Mouse (Mus musculus) left cerebral cortex, adult 2 months (tissue): Measurements from ENCODE around the gene Ddx23. TPM values are rescaled to one million over a fixed set of nuclear protein-coding genes. Genes with fewer than 3 reads are reported as not detected.

Experiments used
- DNase-seq, 2 experiments: peaks; one replicate each; pipeline ENCODE4 v3.0.0; 2021 to 2022; ENCODE audit warnings: low spot score in 2 of 2, mixed read lengths in 1 of 2; ENCODE audit errors: extremely low spot score in 1 of 2
- H3K27ac ChIP-seq: fragments of 200-600 bp; 2 replicates; pipeline ENCODE4 v1.8.1; 2022
- H3K4me3 ChIP-seq: fragments of 200-600 bp; 2 replicates; pipeline ENCODE4 v1.8.1; 2022
- CTCF ChIP-seq: fragments of 200-600 bp; IDR thresholded peaks from 2 replicates; pipeline ENCODE4 v1.8.1; 2022; ENCODE audit warnings: antibody characterized with exemption, mild to moderate bottlenecking, moderate library complexity
- intact Hi-C: fragments of 180-260 bp; cut with DNase I; formaldehyde crosslinking; loops from one replicate; pipeline ENCODE4 v1.15.1; 2025
- total RNA-seq, 2 experiments: library from RNA; stranded (reverse); gene quantifications; 2 replicates each; pipeline ENCODE4 v1.2.3; 2021

Ddx23 gene
- total RNA-seq, 2 experiments from 2014 or later: 84.4 to 90.2 TPM

DNA sequence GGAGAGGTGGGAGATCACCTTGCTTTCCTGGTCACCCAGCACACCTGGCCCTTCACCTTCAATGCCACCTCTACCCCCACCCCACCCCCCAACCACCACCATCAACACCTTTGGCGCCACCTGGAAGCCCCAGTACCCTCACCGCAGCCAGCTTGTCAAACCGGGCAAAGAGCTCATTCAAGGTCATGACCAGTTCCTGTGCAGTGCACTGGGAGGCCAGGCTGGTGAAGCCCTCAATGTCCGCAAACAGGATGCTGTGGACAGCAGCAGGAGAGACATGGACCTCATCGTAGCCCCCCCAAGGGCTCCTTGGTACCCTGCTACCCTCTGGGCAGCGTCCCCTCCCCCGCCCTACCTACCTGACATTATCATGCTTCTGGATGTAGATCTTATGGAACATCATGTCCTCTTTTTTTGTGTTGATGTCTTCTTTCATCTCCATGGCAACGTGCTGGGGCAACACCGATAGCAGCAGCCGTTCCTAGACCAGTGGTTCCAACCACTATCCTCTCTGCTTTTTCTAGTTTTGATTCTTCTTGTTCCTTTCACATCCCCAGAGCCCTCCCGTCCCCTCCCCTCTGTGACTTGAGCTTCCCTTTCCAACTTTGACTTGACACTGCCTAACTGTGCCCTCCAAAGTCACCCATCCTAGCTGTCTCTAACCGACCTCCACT lies 62.5 kb downstream of the Ddx23 start:
- intact Hi-C loops: no loop called here
- H3K27ac ChIP-seq: no peak overlapping the region
- no peak for DNase-seq
- no peak overlapping the region for H3K4me3 ChIP-seq
- TF ChIP-seq CTCF: no peak

DNA sequence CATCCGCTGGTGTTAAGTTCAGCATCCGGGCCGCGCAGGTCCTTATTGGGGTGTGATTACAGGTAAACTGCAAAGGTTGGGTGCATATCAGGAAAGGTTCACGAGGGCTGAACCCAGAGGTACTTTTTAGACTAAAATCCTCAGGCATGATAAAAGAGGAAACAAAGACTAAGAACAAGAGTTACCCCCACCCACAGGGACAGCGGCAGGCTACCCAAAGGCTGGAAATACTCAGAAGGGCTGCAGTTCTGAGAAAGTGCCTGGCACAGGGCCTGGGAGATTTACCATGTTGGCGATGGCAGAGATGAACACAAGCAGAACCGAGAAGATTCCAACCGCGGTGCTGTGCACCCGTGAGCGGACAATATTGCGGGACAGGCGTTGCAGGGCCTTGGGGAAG lies 66.1 kb downstream of the Ddx23 start:
- no peak for DNase-seq
- intact Hi-C loops: no loop called here
- H3K27ac ChIP-seq: no peak overlapping the region
- TF ChIP-seq CTCF: no peak
- H3K4me3 ChIP-seq: no peak overlapping the region

Other genes starting within 250 kb of the Ddx23 start
- not detected for gene Olfr282, start 231.7 kb downstream of the Ddx23 start, total RNA-seq
- gene Olfr281, start 210.3 kb downstream of the Ddx23 start, total RNA-seq: not detected
- not detected for gene OR5BS1P, start 193.0 kb downstream of the Ddx23 start, total RNA-seq
- not detected for gene Lalba, start 180.2 kb downstream of the Ddx23 start, total RNA-seq
- not detected for gene Olfr279, start 170.5 kb downstream of the Ddx23 start, total RNA-seq
- gene Kansl2, start 128.6 kb downstream of the Ddx23 start, total RNA-seq: 10 to 100 TPM; 55.1 to 56.7 TPM
- 10 to 100 TPM; 40.3 to 45.8 TPM for gene Ccnt1, start 92.0 kb downstream of the Ddx23 start, total RNA-seq
- gene 4930415O20Rik, start 91.9 kb downstream of the Ddx23 start, total RNA-seq: not detected
- 10 to 100 TPM; 52.7 to 57.4 TPM for gene Adcy6, start 52.8 kb downstream of the Ddx23 start, total RNA-seq
- 100 to 1,000 TPM; 271 to 291 TPM for gene Cacnb3, start 32.1 kb downstream of the Ddx23 start, total RNA-seq
- gene Rnd1, start 14.6 kb upstream of the Ddx23 start, total RNA-seq: 10 to 100 TPM; 27.4 to 27.7 TPM
- gene Ccdc65, start 45.3 kb upstream of the Ddx23 start, total RNA-seq: 10 to 100 TPM; 11.2 TPM
- 1 to 10 TPM; 1.9 TPM for gene Fkbp11, start 65.3 kb upstream of the Ddx23 start, total RNA-seq
- 100 to 1,000 TPM; 749 to 756 TPM for gene Arf3, start 100.3 kb upstream of the Ddx23 start, total RNA-seq
- under 1 TPM; 0.51 to 0.66 TPM for gene Wnt10b, start 115.3 kb upstream of the Ddx23 start, total RNA-seq
- under 1 TPM in 1 of 2 experiments, not detected in 1; 0.14 TPM for gene Wnt1, start 127.0 kb upstream of the Ddx23 start, total RNA-seq
- gene Ddn, start 146.6 kb upstream of the Ddx23 start, total RNA-seq: 100 to 1,000 TPM; 739 to 834 TPM
- gene Prkag1, start 168.6 kb upstream of the Ddx23 start, total RNA-seq: 10 to 100 TPM; 46.1 to 52.3 TPM
- gene Kmt2d, start 208.3 kb upstream of the Ddx23 start, total RNA-seq: 100 to 1,000 TPM; 100 to 101 TPM
- gene Rhebl1, start 231.6 kb upstream of the Ddx23 start, total RNA-seq: 10 to 100 TPM; 11.8 to 12.1 TPM
- under 1 TPM in 1 of 2 experiments, not detected in 1; 0.28 TPM for gene Dhh, start 235.6 kb upstream of the Ddx23 start, total RNA-seq